ENCODE assay signal across 12 mouse cellular contexts in the genomic region with DNA sequence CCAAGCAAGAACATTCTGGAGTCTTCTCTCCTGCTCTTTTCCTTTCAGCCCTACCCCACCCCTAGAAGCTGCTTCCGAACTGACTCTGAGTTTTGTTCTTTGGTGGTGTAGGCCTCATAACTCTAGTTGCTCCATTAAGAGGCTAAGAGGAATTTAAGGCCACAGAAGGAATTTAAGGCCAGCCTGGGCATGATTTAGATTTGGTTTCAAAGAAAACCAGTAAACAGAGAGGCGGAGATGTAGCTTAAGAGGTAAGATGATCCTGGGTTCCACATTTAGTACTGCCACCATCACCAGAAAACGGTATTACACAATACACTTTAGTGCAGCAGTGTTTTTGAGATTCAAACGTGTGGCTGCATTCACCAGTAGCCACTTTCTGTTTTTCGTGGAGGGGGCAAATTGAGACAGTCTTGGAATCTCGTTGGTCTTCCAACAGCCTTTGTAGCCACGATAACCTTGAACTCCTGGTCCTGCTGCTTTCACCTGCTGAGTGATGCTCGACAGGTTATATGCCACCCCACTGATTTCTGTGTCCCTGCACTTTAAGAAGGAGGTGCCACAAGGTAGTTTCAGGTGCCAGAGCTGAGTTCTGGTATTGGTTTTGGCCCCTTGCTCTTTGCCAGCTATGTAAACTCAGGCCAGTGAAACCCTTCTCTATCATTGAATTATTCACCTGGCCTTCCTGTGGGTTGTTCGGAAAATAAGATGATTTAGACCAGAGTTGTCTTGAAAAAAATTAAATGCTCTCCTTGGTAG. TPM values are rescaled to one million over a fixed set of nuclear protein-coding genes. Genes with fewer than 3 reads are reported as not detected.
A peak's percentile ranks its signal among the peaks of the same experiment; 100 is the strongest.
DNase-seq lines count a peak whose midpoint lies in the region; ATAC-seq and TF ChIP-seq lines count a peak whose summit lies in the region.
"Had no signal": no experiment of that assay in that cellular context is flagged by ENCODE, and none has a peak within 500 bp of the region (broad histone marks: within the 10 kb centered on the region; RNA-seq: fewer than 3 reads in every experiment).

No protein-coding gene starts in this region.

- dilution Hi-C loops in CH12.LX (cut with MboI; ENCODE audit: extremely low pct_ligation_motif_present, extremely low pct_unique_long_range_greater_than_20kb, low sequenced_read_pairs): no loop called here

- no peak overlapping the region for H3K4me3 ChIP-seq in hindbrain, embryonic 13.5 days
- H3K4me3 ChIP-seq in hindbrain, embryonic 16.5 days (ENCODE audit: low read length): no peak overlapping the region
- no peak overlapping the region for H3K4me3 ChIP-seq in CH12.LX (replicated peaks in 1 of 3; ENCODE audit: low read depth in 2 of 3, low read length in 2 of 3, poor library complexity in 1 of 3)
- no peak overlapping the region for H3K4me3 ChIP-seq in liver, embryonic 13.5 days (replicated peaks)
- H3K4me3 ChIP-seq: midbrain, embryonic 12.5 days had no signal

- no peaks in the 10 kb centered on the region for H3K9me3 ChIP-seq in hindbrain, embryonic 13.5 days
- no peaks in the 10 kb centered on the region for H3K9me3 ChIP-seq in hindbrain, embryonic 16.5 days (ENCODE audit: control insufficient read depth, low read length)
- no peaks in the 10 kb centered on the region for H3K9me3 ChIP-seq in CH12.LX (replicated peaks; ENCODE audit: low read length)
- no peaks in the 10 kb centered on the region for H3K9me3 ChIP-seq in liver, embryonic 13.5 days (replicated peaks)
- H3K9me3 ChIP-seq: midbrain, embryonic 12.5 days had no signal

- TF ChIP-seq CTCF in CH12.LX (conservative IDR thresholded peaks at IDR 0.05 in 1 of 2, IDR thresholded peaks at IDR 0.05 in 1 of 2; ENCODE audit: low read depth in 2 of 2, low read length in 2 of 2): 0 out of 4 replicates have a peak, but pooled peaks of 1 of the 2 experiments have one; percentile 18

- no peak overlapping the region for H3K4me2 ChIP-seq in hindbrain, embryonic 13.5 days
- H3K4me2 ChIP-seq in hindbrain, embryonic 16.5 days (ENCODE audit: low read length): no peak overlapping the region
- H3K4me2 ChIP-seq in CH12.LX (ENCODE audit: insufficient read depth, low read depth, poor library complexity, severe bottlenecking): peak overlapping the region; percentile 91
- peak overlapping the region; percentile 45; the same call in 1 of the 2 replicates for H3K4me2 ChIP-seq in liver, embryonic 13.5 days
- H3K4me2 ChIP-seq: midbrain, embryonic 12.5 days had no signal

- H3K27ac ChIP-seq in hindbrain, embryonic 13.5 days: peak overlapping the region; percentile 63
- H3K27ac ChIP-seq in hindbrain, embryonic 16.5 days (ENCODE audit: low read depth, low read length): no peak overlapping the region
- H3K27ac ChIP-seq in CH12.LX (ENCODE audit: insufficient read depth, low read depth): no peak overlapping the region
- peak overlapping the region; percentile 78 for H3K27ac ChIP-seq in liver, embryonic 13.5 days
- H3K27ac ChIP-seq: midbrain, embryonic 12.5 days had no signal

- in situ Hi-C loops in CH12.LX (cut with MboI; ENCODE audit: low pct_ligation_motif_present, low pct_unique_long_range_greater_than_20kb, low sequenced_read_pairs): no loop called here

- H3K4me1 ChIP-seq in hindbrain, embryonic 13.5 days (replicated peaks): peaks cover 21% of the 10 kb centered on the region
- peaks cover 14% of the 10 kb centered on the region for H3K4me1 ChIP-seq in hindbrain, embryonic 16.5 days (ENCODE audit: control insufficient read depth, insufficient read depth, low read depth, low read length)
- H3K4me1 ChIP-seq in CH12.LX (ENCODE audit: control insufficient read depth in 1 of 2, insufficient read depth in 2 of 2): peaks cover 16 to 21% of the 10 kb centered on the region in 2 experiments
- peaks cover 39% of the 10 kb centered on the region for H3K4me1 ChIP-seq in liver, embryonic 13.5 days (replicated peaks)

- DNase-seq in cerebellum, adult 9-10 months: peak; percentile 45
- no peak for DNase-seq in cerebellum, postnatal 36 days
- no peak for DNase-seq in CH12.LX (ENCODE audit: extremely low read depth)
- no peak for DNase-seq in liver, embryonic 13.5 days
- no peak for DNase-seq in c-Kit-positive CD71-positive TER-119-positive erythroid progenitor cells, embryonic 14.5 days (ENCODE audit: low spot score)
- DNase-seq: gastrocnemius, postnatal 14 days; kidney, postnatal 10 days had no signal

- WGBS in hindbrain, embryonic 13.5 days: 89% methylated on average over 9 of the region's 9 CpGs
- 89% methylated on average over 9 of the region's 9 CpGs for WGBS in hindbrain, embryonic 16.5 days
- 66% methylated on average over 9 of the region's 9 CpGs for WGBS in liver, embryonic 13.5 days (ENCODE audit: insufficient replicate concordance)

- TF ChIP-seq POLR2A in CH12.LX (IDR thresholded peaks at IDR 0.05; ENCODE audit: low read depth, low read length): no peak

- no peaks in the 10 kb centered on the region for H3K36me3 ChIP-seq in hindbrain, embryonic 13.5 days
- H3K36me3 ChIP-seq in hindbrain, embryonic 16.5 days (ENCODE audit: control insufficient read depth, insufficient read depth, low read length): no peaks in the 10 kb centered on the region
- peaks cover 3% of the 10 kb centered on the region in 2 experiments for H3K36me3 ChIP-seq in CH12.LX (replicated peaks in 1 of 2; ENCODE audit: control insufficient read depth in 1 of 2, insufficient read depth in 1 of 2, low read length in 1 of 2)
- peaks cover 3% of the 10 kb centered on the region; the same call in 1 of the 2 replicates for H3K36me3 ChIP-seq in liver, embryonic 13.5 days
- H3K36me3 ChIP-seq: midbrain, embryonic 12.5 days had no signal

- TF ChIP-seq EP300 in CH12.LX (IDR thresholded peaks at IDR 0.05; ENCODE audit: low read length): no peak

- H3K27me3 ChIP-seq in hindbrain, embryonic 13.5 days: no peaks in the 10 kb centered on the region
- no peaks in the 10 kb centered on the region for H3K27me3 ChIP-seq in hindbrain, embryonic 16.5 days (replicated peaks; ENCODE audit: control insufficient read depth, insufficient read depth, low read length)
- no peaks in the 10 kb centered on the region for H3K27me3 ChIP-seq in CH12.LX (replicated peaks)
- H3K27me3 ChIP-seq in liver, embryonic 13.5 days: no peaks in the 10 kb centered on the region
- H3K27me3 ChIP-seq: midbrain, embryonic 12.5 days had no signal

- ATAC-seq in hindbrain, embryonic 13.5 days (ENCODE audit: low FRiP score): no peak
- no peak for ATAC-seq in hindbrain, embryonic 16.5 days
- no peak for ATAC-seq in liver, embryonic 13.5 days (ENCODE audit: low read depth)
- ATAC-seq in monocyte, adult 5-6 weeks (replicated peaks; ENCODE audit: insufficient number of reproducible peaks, low FRiP score, low TSS enrichment, poor library complexity, severe bottlenecking): no peak

- H3K79me2 ChIP-seq in CH12.LX (replicated peaks; ENCODE audit: control insufficient read depth, extremely low read depth, insufficient read depth, poor library complexity, severe bottlenecking): peaks cover 13% of the 10 kb centered on the region

- H3K9ac ChIP-seq in hindbrain, embryonic 13.5 days: no peak overlapping the region
- H3K9ac ChIP-seq in hindbrain, embryonic 16.5 days (ENCODE audit: low read depth, low read length): no peak overlapping the region
- peak overlapping the region; percentile 65 for H3K9ac ChIP-seq in CH12.LX (ENCODE audit: insufficient read depth, low read depth)
- peak overlapping the region; percentile 52 for H3K9ac ChIP-seq in liver, embryonic 13.5 days
- H3K9ac ChIP-seq: midbrain, embryonic 12.5 days had no signal

- no peak for TF ChIP-seq RAD21 in CH12.LX (IDR thresholded peaks at IDR 0.05; ENCODE audit: low read depth, low read length)

TF ChIP-seq in CH12.LX, 34 proteins besides CTCF, POLR2A, EP300 and RAD21:
- no peak for TF ChIP-seq HCFC1 (IDR thresholded peaks at IDR 0.05; ENCODE audit: low read depth, low read length)
- no peak for TF ChIP-seq USF2 (conservative IDR thresholded peaks at IDR 0.05; ENCODE audit: low read depth, low read length)
- TF ChIP-seq ZMIZ1 (IDR thresholded peaks at IDR 0.05; ENCODE audit: low read depth, low read length): no peak
- no peak for TF ChIP-seq POLR2AphosphoS2 (IDR thresholded peaks at IDR 0.05; ENCODE audit: low read depth, low read length)
- no peak for TF ChIP-seq MAX (IDR thresholded peaks at IDR 0.05; ENCODE audit: low read length)
- no peak for TF ChIP-seq TBP (conservative IDR thresholded peaks at IDR 0.05; ENCODE audit: low read depth, low read length)
- no peak for TF ChIP-seq USF1 (IDR thresholded peaks at IDR 0.05; ENCODE audit: low read depth, low read length)
- no peak for TF ChIP-seq MYC (IDR thresholded peaks at IDR 0.05; ENCODE audit: low read depth, low read length)
- no peak for TF ChIP-seq MXI1 (IDR thresholded peaks at IDR 0.05; ENCODE audit: low read depth, low read length)
- TF ChIP-seq TCF12 (IDR thresholded peaks at IDR 0.05; ENCODE audit: low read depth, low read length): no peak
- no peak for TF ChIP-seq SMC3 (IDR thresholded peaks at IDR 0.05; ENCODE audit: low read depth, low read length)
- TF ChIP-seq KAT2A (IDR thresholded peaks at IDR 0.05; ENCODE audit: insufficient replicate concordance, low read length): no peak

RNA-seq across cellular contexts. Expression of gene Kat2b, which starts 21.6 kb away (rescaled TPM):
- 8.5 and 8.9 TPM in 2 replicates for polyA plus RNA-seq in hindbrain, embryonic 13.5 days (2015; fragmentation: Nextera tagmentation; extraction: Ambion mirVana)
- polyA plus RNA-seq in hindbrain, embryonic 16.5 days (2015; fragmentation: Nextera tagmentation; extraction: Ambion mirVana): 4.6 and 7.2 TPM in 2 replicates
- total RNA-seq in CH12.LX (2012; rRNA removed): 3.6 and 3.9 TPM in 2 replicates
- total RNA-seq in CH12.LX (2014; rRNA removed): 4.6 and 5.0 TPM in 2 replicates
- polyA plus RNA-seq in CH12.LX (2012; ENCODE audit: insufficient read length, low read depth): 4.1 and 4.6 TPM in 2 replicates
- polyA plus RNA-seq in liver, embryonic 13.5 days (2015; fragmentation: Nextera tagmentation; extraction: Ambion mirVana): 4.6 and 5.1 TPM in 2 replicates
- 58.3 to 89.5 TPM (median 71.8 TPM) in 3 replicates for total RNA-seq in monocyte, adult 5-6 weeks (2017)

RNA-seq across cellular contexts. Expression of gene Pp2d1, which starts 49.0 kb away (rescaled TPM):
- 0.39 and 0.43 TPM in 2 replicates for polyA plus RNA-seq in hindbrain, embryonic 13.5 days (2015; fragmentation: Nextera tagmentation; extraction: Ambion mirVana)
- polyA plus RNA-seq in hindbrain, embryonic 16.5 days (2015; fragmentation: Nextera tagmentation; extraction: Ambion mirVana): 0.28 and 0.35 TPM in 2 replicates
- not detected in 2 replicates for total RNA-seq in CH12.LX (2012; rRNA removed)
- total RNA-seq in CH12.LX (2014; rRNA removed): not detected in 2 replicates
- polyA plus RNA-seq in CH12.LX (2012; ENCODE audit: insufficient read length, low read depth): not detected in 2 replicates
- 0.08 and 0.09 TPM in 2 replicates for polyA plus RNA-seq in liver, embryonic 13.5 days (2015; fragmentation: Nextera tagmentation; extraction: Ambion mirVana)
- total RNA-seq in monocyte, adult 5-6 weeks (2017): 0.29 TPM in 1 of 3 replicates, not detected in the others
- total RNA-seq: gastrocnemius, postnatal 14 days; left cerebral cortex, postnatal 25 days had no signal

Comparison
In these comparisons a context has a peak if more than half of its experiments do, and no peak if none do; other contexts are left out.
1. H3K27ac ChIP-seq: peak in hindbrain, embryonic 13.5 days (single experiment) and liver, embryonic 13.5 days (single experiment); none in hindbrain, embryonic 16.5 days (single experiment) and CH12.LX (single experiment).
2. H3K4me2 ChIP-seq: peak in CH12.LX (single experiment) and liver, embryonic 13.5 days (single experiment); none in hindbrain, embryonic 13.5 days (single experiment) and hindbrain, embryonic 16.5 days (single experiment).
3. H3K9ac ChIP-seq: peak in CH12.LX (single experiment) and liver, embryonic 13.5 days (single experiment); none in hindbrain, embryonic 13.5 days (single experiment) and hindbrain, embryonic 16.5 days (single experiment).